Mouse (Mus musculus) forelimb bud, embryonic 11.5 days (tissue): ENCODE data around the gene Trp53rka.
"Not testable (repeated sequence)": the region's sequence is repeated elsewhere in the genome, so short reads cannot be mapped to it uniquely, and the experiment has no call there.

Experiments used
- DNase-seq: peaks from one replicate; pipeline ENCODE4 v3.0.0-alpha.2; 2012; ENCODE audit warnings: low read depth, low spot score

Trp53rka gene

DNA sequence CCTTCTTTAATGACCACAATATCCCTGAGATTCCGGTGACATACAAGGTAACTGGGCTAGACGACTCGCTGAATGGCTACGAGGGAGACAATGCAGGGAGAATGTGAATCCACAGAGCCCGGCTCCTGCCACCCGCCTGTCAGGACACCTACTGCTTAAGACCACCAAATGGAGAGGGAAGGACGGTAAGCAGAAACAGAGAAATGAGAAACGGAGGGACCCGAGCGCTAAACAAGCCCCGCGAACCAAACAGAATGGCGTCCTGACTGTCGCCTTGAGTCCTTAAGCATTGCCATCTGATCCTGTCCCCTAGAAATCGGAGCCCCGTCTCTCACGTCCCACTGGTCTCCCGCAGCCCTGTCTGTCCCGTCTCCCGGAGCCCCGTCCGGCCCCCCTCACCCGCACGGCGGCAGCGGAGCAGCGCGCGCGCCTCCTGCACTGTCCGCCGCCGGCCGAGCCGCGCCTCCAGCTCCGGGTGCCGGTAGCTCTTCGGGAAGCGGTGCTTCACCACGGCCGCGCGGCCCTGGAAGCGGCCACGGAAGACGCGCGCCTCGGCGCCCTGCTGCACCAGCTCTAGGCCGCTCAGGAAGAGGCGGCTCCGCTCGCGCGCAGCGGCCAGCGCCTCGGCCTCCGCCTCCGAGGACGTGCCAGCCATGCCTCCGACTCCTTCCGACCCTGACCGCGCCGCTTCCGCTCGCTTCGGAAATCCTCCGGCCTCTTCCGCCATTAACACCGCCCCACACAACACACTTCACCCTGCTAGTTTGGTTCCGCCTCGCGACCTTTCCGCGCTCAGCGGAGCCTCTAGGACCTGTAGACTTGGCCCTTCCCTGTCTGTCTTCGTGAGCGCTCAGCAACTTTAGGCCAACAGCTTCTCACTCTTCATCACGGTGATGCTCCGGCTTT lies at the start of gene Trp53rka:
Gene Trp53rka (minus strand): TSS at position 677 of the 906 bp plus-strand sequence.
- peak; percentile 54 for DNase-seq

DNA sequence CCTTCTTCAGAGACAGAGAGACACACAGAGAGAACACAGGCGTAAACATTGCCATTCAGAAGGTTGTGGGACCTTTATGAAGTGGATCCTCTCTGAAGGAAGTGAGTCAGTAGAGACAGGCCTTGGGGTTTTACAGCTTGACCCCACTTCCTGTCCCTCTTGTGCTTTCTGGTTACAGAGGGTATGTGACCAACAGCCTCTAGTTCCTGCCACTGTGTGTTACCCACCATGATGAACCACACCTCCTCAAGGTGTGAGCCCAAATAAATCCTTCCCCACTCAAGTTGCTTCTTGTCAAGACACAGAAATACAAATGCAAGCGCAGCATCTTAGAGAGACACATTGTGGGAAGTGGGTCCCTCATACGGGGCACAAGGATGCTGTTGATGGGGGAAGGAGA lies 47.9 kb upstream of the Trp53rka start:
- DNase-seq = no peak

DNA sequence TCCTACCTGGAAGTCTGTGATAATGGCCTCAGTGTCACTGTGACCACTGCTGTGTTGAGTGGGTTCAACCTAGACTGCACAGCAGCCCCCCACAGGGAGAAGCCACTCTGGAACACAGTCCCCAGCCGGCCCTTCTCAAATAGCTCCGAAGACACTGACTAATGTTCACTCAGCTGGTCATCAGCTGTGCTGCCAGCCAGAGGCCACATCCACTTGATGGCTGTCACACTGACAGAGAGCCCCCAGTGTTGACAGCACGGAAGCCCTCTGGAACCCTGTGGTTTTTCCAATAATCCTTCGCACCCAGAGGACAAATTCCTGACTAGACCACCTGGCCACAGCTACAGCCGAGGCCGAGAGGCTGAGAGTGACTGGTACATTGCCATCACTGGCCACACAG lies 40.7 kb upstream of the Trp53rka start:
- no peak for DNase-seq

DNA sequence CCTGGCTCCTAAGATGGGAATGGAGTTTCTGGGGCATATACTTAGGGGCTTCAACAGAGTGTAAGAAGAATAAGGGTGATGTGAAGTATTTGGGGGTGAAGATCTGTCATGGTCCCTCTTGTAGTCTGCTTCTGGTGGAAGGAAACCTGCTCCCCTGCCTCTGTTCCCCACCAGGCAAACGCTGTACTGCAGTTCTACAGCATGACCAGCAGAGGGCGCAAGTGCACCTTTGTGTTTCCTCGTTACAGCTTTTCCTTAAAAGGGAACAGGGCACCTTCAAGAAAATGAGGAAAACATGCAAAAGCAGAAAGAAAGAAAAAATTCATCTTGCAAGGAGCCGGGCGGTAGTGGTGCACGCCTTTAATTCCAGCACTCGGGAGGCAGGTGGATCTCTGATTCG lies 36.0 kb upstream of the Trp53rka start:
- peak; percentile 81 for DNase-seq

DNA sequence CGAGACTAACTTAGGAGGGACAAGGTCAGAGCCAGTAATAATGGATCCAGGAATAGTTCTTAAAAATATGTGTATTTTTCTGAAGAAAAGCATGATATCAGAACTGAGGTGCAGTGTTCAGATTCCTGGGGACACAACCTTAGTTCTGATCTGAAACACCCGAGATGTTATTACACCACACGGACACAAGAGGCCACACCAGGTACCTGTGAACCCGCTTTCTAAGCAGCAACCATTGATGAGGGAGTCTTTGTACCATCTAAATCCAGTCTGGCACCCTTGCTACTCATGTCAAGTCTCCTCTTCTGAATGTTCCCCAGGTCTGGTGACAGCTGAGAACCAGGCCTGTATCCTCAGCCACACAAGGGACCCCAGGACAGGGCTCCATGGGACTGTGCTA lies 32.5 kb upstream of the Trp53rka start:
- no peak for DNase-seq

DNA sequence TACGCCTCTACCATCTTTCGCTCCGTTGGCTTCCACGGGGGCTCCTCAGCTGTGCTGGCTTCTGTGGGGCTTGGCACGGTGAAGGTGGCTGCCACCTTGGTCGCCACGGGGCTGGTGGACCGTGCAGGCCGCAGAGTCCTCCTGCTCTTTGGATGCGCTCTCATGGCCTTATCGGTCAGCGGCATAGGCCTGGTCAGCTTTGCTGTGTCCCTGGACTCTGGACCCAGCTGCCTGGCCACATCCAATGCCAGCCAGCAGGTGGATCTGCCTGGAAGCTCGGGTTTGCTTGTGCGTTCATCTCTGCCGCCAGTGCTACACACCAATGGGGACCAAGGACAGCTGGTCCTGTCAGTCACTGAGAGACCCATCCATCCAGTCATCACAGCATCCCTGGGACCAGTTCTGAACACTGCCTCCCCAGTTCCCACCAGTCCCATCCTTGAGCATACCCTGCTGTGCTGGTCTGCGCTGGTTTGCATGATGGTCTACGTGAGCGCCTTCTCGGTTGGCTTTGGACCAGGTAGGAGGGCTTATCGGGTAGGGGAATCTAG lies 22.1 kb upstream of the Trp53rka start:
- DNase-seq = no peak

DNA sequence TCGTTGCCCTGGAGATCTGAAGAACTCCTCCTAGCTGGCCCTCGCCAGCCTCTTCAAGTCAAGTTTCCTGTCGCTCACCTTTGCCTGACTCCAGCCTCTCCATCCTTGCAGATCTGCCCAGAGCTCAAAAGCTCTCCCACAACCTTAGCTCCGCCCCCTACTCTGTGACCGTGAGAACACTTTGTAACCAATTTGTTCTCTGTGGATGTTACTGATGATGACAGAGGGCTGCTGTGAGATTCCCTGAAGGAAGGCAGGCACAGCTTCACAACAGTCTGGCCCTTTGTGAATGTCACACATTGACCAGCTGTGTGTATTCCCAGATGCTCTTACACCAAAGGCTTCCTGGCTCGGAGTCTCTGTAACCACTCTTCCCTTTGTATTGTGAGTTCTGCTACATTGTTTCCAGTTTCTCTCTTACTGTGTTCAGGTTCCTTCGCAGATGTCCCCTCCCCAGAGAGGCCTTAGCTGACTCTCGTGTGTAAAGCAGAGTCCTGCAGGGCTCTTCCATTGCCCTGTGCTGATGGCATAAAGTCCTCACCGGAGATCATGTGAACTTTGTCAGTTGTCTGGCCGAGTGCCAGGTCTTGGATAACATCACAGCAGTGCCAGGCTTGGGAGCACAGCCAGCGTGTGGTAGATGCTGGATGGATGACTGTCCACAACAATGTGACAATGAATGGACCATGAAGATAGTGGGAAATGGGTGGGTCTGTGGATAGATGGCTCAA lies 19.9 kb upstream of the Trp53rka start:
- no peak for DNase-seq

DNA sequence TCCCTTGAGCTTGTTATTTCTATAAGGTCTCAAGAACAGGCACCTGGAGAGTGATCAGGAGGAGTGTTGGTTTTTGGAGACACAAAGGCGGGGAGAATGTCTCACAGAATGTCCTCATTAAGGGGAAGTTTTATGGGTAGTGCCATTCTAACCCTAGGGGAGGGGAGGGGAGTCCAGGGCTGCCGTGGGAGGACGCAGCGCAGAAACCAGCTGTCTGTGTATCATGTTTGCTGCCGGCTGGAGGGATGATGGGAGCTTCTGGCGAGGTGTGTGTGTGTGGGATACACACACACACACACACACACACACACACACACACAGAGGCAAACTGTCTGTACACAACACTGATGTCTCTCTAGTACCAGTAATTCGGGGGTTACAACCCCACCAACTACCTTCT lies 19.3 kb upstream of the Trp53rka start:
- no peak for DNase-seq

DNA sequence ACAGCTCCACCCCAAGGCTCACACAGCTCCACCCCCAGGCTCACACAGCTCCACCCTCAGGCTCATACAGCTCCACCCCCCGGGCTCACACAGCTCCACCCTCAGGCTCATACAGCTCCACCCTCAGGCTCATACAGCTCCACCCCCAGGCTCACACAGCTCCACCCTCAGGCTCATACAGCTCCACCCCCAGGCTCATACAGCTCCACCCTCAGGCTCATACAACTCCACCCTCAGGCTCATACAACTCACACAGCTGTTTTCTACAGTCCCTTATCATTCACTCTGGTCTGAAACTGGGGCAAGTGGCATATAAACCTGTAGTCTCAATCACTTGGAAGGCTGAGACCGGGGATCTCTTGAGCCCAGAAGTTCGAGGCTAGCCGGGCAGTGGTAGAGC lies 18.4 kb upstream of the Trp53rka start:
- not testable (repeated sequence) for DNase-seq

DNA sequence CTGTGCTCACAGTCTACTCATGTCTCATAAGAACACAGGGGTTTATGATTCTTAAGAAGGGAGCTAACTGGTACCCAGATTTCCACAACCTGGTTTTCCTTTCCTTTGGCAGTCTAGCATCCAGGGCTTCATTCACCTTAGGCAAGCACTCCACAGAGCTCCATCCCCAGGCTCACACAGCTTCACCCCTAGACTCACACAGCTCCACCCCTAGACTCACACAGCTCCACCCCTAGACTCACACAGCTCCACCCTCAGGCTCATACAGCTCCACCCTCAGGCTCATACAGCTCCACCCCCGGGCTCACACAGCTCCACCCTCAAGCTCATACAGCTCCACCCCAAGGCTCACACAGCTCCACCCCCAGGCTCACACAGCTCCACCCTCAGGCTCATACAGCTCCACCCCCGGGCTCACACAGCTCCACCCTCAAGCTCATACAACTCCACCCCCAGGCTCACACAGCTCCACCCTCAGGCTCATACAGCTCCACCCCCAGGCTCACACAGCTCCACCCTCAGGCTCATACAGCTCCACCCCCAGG lies 17.9 kb upstream of the Trp53rka start:
- DNase-seq = not testable (repeated sequence)

DNA sequence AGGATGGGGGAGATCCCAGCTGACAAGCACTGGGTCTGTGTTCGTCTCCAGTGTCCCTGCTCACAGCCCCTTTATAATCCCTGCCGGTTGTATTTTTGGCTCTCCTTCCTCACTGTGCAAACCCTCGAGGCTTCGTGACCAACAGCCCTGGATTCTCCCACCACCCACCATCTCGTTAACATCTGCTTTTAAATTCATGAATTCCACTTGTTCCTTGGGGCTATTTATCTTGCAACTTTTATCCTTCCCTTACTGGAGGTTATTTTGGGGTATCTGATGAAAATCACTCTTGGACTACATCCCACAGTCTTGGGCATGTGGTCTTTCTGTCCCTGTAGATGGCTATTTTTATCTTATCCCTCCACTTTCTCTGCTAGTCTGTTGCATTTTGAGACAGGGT lies 17.3 kb upstream of the Trp53rka start:
- no peak for DNase-seq

DNA sequence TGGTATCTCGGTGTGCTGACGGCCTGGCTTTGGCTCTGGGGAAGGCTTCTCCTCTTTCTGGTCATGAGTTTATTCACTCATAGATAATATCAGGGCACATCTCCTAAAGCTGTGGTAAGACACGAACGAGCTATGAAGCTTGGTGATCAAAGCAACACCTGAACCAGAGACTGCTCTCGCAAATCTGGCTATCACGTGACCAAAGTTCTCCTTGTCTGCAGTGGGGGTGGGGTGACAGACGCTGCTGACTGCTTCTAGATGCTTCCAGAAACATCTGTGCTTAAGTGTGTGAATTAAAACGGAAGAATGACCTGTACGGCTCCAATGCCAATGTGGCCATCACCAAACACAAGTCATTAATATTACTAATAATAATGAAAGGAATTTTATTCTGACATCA lies 16.6 kb upstream of the Trp53rka start:
- DNase-seq = no peak

DNA sequence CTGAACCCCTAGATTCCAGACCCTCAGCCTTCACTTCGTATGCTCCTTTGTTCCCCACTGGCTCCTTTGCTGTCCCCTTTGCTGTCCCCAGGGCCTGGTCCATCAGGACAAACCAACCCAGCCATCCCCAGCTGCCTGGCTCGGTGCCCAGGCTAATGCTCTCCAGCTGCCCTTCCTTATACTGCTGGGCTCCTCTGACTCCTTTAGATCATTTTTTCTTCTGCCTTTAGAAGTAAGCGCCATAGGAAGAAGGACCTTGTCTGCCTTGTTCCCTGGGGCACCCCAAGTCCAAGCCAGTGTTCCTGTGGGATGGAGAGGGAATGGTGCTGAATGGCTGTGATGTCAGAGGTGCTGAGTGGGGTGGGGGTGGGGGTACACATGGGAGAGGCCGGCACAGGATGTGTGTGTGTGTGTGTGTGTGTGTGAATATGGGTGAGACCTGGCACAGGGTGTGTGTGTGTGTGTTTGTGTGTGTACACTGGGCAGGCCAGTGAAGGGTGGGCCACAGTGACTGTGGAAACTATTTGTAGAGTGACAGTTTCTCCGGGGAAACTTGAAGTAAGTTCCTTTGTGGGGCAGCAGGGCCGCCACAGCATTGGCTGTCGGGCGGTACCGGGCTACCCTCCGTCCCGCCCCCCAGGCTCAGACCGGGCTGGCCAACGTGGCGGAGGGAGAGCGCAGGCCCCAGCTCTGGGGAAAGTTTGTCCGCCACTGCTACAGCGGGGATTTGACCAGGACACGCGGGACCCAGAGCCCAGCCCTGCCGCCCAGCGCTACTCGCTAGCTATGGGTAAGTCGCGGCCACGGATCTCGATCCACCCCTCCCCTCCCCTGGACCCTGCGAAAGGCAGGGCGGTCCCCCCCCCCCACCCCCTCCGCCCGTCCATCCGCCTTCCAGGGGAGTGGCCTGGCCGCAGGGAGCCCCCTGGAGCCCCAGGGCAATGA lies 10.4 kb upstream of the Trp53rka start, which contains the start of gene Slc2a10:
Gene Slc2a10 (plus strand): TSS at position 529 of the 945 bp plus-strand sequence.
- no peak for DNase-seq

DNA sequence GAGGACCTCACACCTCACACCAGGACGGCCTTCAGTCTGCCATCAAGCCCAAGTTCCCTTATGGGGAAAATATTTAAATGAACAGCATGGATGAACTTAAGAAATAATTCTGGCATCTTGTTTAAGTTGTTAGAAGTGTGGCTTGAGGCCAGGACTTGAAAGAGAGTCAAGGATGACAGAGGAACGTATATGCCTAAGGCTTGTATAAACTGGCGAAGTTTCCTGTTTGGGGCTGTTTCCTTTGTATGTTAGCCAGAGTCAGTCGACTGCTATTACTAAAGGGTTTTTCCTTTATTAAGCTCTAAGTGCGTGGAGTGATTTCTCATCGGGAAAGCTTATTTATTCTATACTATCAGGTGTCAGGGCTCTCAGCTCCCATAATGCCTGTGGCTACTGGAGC lies 5.7 kb upstream of the Trp53rka start:
- DNase-seq = no peak

DNA sequence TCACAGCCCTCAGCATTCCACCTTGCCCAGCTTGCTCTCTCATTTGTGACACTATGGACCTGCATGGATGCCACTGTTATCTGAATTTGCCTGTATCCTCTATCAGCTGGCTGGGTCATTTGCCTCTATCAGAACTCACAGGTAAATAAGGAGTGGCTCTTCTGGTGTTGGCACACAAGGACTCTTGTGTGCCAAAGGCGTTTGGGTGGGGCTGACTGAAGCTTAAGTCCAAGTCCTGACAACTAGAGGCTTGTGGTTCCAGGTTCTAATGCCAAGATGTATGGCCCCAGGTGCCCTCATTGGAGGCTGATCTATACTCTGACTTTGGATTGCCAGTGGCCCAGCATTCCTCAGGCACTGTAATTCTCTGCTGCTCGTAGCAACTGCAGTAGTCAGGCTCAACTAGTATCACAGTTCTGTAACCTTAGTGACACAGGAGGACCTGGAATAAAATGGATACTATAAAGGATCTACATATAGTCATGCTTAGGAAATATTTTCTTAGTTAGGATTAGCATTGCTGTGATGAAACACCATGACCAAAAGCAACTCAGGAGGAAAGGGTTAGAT lies 4.7 kb upstream of the Trp53rka start:
- no peak for DNase-seq

DNA sequence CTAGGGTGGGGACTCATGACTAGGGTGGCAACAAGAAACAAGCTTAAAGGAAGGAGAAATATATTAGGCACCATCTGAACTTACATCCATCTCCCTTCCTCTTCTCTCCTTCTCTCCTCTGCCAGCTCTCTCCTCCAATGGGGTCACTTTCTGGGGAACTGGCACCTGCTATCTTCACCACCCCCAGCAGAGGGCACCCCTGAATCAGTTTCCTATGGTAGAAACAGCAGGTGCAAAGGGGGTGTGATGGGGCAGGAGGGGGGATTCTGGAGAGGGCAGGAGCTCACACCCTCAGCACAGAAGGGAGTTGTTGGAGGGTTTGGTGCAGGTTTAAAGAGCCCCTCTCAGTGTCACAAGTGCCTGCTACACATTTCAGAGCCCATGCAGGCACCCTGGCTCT lies 3.1 kb upstream of the Trp53rka start:
- DNase-seq = peak; percentile 27

DNA sequence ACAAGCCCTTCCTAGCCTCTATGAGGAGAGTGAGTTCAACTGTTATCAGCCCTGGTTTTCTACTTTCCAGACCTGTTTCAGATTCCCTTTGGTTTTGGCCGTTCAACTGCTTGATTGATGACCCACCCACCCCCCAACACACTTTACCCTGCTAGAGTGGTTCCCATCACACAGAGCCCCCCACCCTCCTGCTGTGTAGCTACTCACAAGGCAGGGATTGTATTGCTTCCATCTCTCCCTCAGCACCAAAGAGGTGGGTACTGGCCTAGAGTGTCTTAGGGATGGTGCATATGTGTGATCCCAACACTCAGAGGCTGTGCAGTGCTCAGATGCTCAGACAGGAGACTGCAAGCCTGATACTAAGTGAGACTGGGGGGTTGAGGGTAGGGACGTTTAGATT lies 1.4 kb upstream of the Trp53rka start:
- no peak for DNase-seq

DNA sequence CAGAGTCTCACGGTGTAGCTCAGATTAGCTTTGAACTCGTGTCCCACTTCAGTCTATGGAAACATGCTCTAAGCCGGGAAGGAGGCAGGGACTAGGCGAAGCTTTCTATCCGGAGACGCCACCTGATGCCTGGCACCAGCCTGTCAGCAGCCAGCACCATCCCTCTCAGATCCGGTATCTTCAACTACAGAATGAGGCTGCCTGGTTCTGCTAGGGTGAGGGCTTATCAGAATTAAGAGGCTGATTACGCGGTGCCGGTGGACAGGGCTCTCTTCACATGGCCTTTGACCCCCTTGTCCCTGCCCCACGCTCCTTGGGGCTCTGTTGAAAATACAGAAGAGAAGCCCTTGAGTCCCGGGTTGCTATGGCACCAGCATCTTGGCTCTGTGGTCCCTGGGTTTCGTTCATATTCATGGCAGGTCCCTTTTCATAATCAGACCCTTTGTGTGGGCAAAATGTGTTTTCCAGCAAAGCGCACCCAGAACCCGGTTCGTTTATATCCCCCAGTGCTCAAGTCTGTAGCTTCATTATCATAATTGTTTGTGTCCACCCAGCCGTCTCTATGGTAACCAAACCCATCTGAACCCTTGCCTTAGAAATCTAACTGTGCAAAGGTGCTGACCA lies 575 bp upstream of the Trp53rka start:
- no peak for DNase-seq

DNA sequence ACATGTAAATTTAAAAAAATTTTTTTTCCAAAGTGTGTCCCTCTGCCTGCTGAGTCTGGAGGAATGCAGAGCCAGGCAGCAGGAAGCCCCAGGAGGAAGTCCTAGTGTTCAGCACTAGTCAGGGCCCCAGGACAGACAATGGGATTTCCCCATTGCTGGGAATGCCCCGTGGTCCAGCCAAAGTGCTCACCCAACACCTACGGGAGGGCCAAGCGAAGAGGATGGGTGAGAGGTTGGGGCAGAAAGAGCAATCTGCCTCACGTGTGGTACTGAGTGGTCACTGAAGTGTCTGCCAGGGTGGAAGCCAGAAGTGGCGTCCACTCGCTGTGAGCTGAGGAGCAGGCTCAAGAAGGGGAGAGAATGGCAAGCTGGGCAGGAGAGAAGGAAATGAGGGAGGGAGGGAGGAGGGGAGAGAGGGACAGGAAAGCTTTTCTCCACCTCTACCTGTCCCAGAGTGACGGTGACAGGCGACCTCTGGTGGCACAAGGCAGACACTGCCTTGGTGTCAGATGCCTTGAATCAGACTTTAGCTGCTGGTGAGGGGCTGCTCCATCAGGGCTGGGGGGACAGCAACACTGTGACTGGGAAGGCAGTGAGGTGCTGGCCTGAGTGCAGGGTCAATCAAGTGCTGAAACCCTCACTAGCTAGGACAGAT lies 6.1 kb downstream of the Trp53rka start:
- DNase-seq = peak; percentile 65

DNA sequence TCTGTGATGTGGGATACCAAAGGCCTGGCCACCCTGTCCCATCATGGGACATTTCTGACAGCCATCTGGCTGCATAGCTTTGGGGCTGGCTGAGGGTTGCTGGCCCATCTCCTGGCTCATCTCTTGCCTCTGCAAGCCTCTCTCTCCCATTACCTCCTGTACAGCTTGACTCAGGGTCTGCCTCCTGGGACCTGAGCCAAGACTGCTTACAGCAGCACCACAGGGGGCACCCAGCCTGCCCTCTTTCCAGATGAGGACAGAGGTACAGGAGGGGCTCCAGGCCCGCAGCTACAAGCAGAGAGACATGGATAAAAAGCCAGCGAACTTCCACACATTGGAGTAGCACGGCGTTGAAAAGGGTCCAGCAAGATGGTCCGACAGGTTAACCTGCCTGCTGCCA lies 6.7 kb downstream of the Trp53rka start:
- no peak for DNase-seq
